ENCODE assay signal across 8 mouse cellular contexts in the genomic region with DNA sequence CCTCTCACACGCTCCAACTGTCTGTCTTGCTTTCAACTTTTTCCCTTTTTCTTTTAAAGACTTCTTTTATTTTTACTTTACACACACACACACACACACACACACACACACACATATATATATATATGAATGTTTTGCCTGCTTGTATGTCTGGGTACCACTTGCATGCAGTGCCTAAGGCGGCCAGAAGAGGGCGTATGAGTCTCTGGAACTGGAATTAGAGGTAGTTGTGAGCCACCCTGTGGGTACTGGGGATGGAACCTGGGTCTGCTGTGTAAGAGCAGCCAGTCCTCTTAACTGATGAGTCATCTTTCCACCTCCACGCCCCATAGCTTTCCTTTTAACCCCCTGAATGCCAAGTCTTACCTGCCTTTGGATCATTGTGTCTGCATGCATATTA. TPM values are rescaled to one million over a fixed set of nuclear protein-coding genes. Genes with fewer than 3 reads are reported as not detected.
DNase-seq lines count a peak whose midpoint lies in the region; ATAC-seq and TF ChIP-seq lines count a peak whose summit lies in the region.
"Had no signal": no experiment of that assay in that cellular context is flagged by ENCODE, and none has a peak within 500 bp of the region (broad histone marks: within the 10 kb centered on the region; RNA-seq: fewer than 3 reads in every experiment).

No protein-coding gene starts in this region.

- peak; percentile 69 for TF ChIP-seq CTCF in layer of hippocampus, adult 2 months (conservative IDR thresholded peaks at IDR 0.05)

- H3K4me3 ChIP-seq in layer of hippocampus, adult 2 months: no peak overlapping the region
- H3K4me3 ChIP-seq: limb, embryonic 15.5 days had no signal

- ATAC-seq in activated CD4-positive, CD25-positive, alpha-beta regulatory T cell, adult 4 months: no peak

- DNase-seq in layer of hippocampus, adult 2 months (ENCODE audit: low spot score in 2 of 2): no peak
- no peak for DNase-seq in layer of hippocampus, adult 18-20 months (ENCODE audit: low spot score in 2 of 2)
- DNase-seq in MEL-GATA-1-ER (ENCODE audit: extremely low read depth, low read depth): peak; percentile 43
- DNase-seq in cerebellum, postnatal 14 days: peak; percentile 67 to 80
- DNase-seq in lung, postnatal 4 days: peak; percentile 22 to 35
- no peak for DNase-seq in ovary, postnatal 14 days (ENCODE audit: low spot score)

- H3K27ac ChIP-seq in layer of hippocampus, adult 2 months: no peak overlapping the region
- H3K27ac ChIP-seq: limb, embryonic 15.5 days had no signal

RNA-seq across cellular contexts. Expression of gene Tmem81, which starts 17.9 kb away (rescaled TPM):
- 1 to 10 TPM; 6.3 to 6.4 TPM for total RNA-seq in layer of hippocampus, adult 2 months (2021)
- 1 to 10 TPM; 5.3 to 6.3 TPM for total RNA-seq in layer of hippocampus, adult 18-20 months (2021)
- 1 to 10 TPM; 3.2 to 6.5 TPM for polyA plus RNA-seq in activated CD4-positive, CD25-positive, alpha-beta regulatory T cell, adult 4 months (2017; shearing (Covaris generic))

RNA-seq across cellular contexts. Expression of gene Cntn2, which starts 19.1 kb away (rescaled TPM):
- total RNA-seq in layer of hippocampus, adult 2 months (2021): 10 to 100 TPM; 71.8 to 73.9 TPM
- total RNA-seq in layer of hippocampus, adult 18-20 months (2021): 10 to 100 TPM; 68.0 to 84.8 TPM
- polyA plus RNA-seq in activated CD4-positive, CD25-positive, alpha-beta regulatory T cell, adult 4 months (2017; shearing (Covaris generic)): not detected

RNA-seq across cellular contexts. Expression of gene Rbbp5, which starts 46.8 kb away (rescaled TPM):
- 10 to 100 TPM; 64.0 to 71.1 TPM for total RNA-seq in layer of hippocampus, adult 2 months (2021)
- total RNA-seq in layer of hippocampus, adult 18-20 months (2021): 10 to 100 TPM; 66.1 to 77.7 TPM
- polyA plus RNA-seq in activated CD4-positive, CD25-positive, alpha-beta regulatory T cell, adult 4 months (2017; shearing (Covaris generic)): 10 to 100 TPM; 29.0 to 30.0 TPM

Comparison
In these comparisons a context has a peak if more than half of its experiments do, and no peak if none do; other contexts are left out.
1. DNase-seq: peak in MEL-GATA-1-ER (single experiment), cerebellum, postnatal 14 days (2 of 2) and lung, postnatal 4 days (2 of 2); none in layer of hippocampus, adult 2 months (0 of 2), layer of hippocampus, adult 18-20 months (0 of 2) and ovary, postnatal 14 days (single experiment).